Mouse (Mus musculus) common myeloid progenitor, adult 5-6 weeks (primary cell): ENCODE measurements around the gene Ivl. TPM values are rescaled to one million over a fixed set of nuclear protein-coding genes. Genes with fewer than 3 reads are reported as not detected.

Experiments
- ATAC-seq: replicated peaks from 2 replicates; pipeline ENCODE4 v1.8.0; 2016; ENCODE audit warnings: low read depth, mild to moderate bottlenecking, moderate TSS enrichment, inconsistent platforms; ENCODE audit not compliant: poor library complexity, severe bottlenecking
- total RNA-seq: library from RNA; stranded (forward); fragments of 200-1000, 187-1606 nt; gene quantifications from 2 replicates; pipeline ENCODE4 v1.2.3, GENCODE M21; 2017

Ivl gene
- total RNA-seq, result not detected in 2 replicates

- 0 out of 2 replicates have a peak, but pooled peaks have one; percentile 32 for ATAC-seq
These were observed at the start of gene Ivl for GRCm38 (mm10) chr3:92573449-92574041. Gene Ivl (minus strand): TSS chr3:92573735.

GRCm38 (mm10) chr3:92621560-92621959 lies 48.0 kb upstream of the Ivl start, which contains the start of gene Lce6a:
Gene Lce6a (minus strand): TSS chr3:92621660.
- no peak for ATAC-seq

GRCm38 (mm10) chr3:92609804-92610203 lies 36.3 kb upstream of the Ivl start:
- ATAC-seq, result no peak

- no peak for ATAC-seq
These were observed 33.9 kb upstream of the Ivl start, which contains the start of gene 2210017I01Rik for GRCm38 (mm10) chr3:92607392-92607791. Gene 2210017I01Rik (minus strand): TSS chr3:92607492.

GRCm38 (mm10) chr3:92602169-92602568 lies 28.6 kb upstream of the Ivl start:
- ATAC-seq, result 0 out of 2 replicates have a peak, but pooled peaks have one; percentile 56

GRCm38 (mm10) chr3:92600456-92600855 lies 26.9 kb upstream of the Ivl start:
- no peak for ATAC-seq

GRCm38 (mm10) chr3:92599973-92600372 lies 26.4 kb upstream of the Ivl start:
- no peak for ATAC-seq

GRCm38 (mm10) chr3:92598429-92598828 lies 24.9 kb upstream of the Ivl start:
- no peak for ATAC-seq

- no peak for ATAC-seq
These were observed 15.3 kb upstream of the Ivl start, which contains the start of gene Smcp for GRCm38 (mm10) chr3:92588858-92589257. Gene Smcp (minus strand): TSS chr3:92588997.

GRCm38 (mm10) chr3:92587190-92587589 lies 13.7 kb upstream of the Ivl start:
- ATAC-seq, result no peak

- ATAC-seq, result no peak
These were observed 11.5 kb upstream of the Ivl start for GRCm38 (mm10) chr3:92585055-92585454.

GRCm38 (mm10) chr3:92583164-92583826 lies 9.8 kb upstream of the Ivl start:
- no peak for ATAC-seq

- ATAC-seq, result no peak
These were observed 6.0 kb upstream of the Ivl start for GRCm38 (mm10) chr3:92579508-92579907.

- ATAC-seq, result no peak
These were observed 5.3 kb upstream of the Ivl start for GRCm38 (mm10) chr3:92578652-92579413.

- ATAC-seq, result no peak
These were observed 900 bp downstream of the Ivl start for GRCm38 (mm10) chr3:92572514-92573155.

- ATAC-seq, result no peak
These were observed 4.8 kb downstream of the Ivl start for GRCm38 (mm10) chr3:92568752-92569151.

- no peak for ATAC-seq
These were observed 8.1 kb downstream of the Ivl start for GRCm38 (mm10) chr3:92565418-92565817.

- no peak for ATAC-seq
These were observed 39.1 kb downstream of the Ivl start, which contains the start of gene 2310046K23Rik for GRCm38 (mm10) chr3:92534411-92534810. Gene 2310046K23Rik (minus strand): TSS chr3:92534511.
